Mouse (Mus musculus) midbrain, embryonic 13.5 days (tissue): ENCODE results near the gene Lrp6. TPM values are rescaled to one million over a fixed set of nuclear protein-coding genes. Genes with fewer than 3 reads are reported as not detected.

Experiments used
- ATAC-seq: fragments of 200-750 bp; cut with Nextera tagmentation; 2 replicates; pipeline ENCODE4 v1.8.0; 2017; ENCODE audit warnings: mild to moderate bottlenecking, moderate TSS enrichment, moderate library complexity
- H3K27ac ChIP-seq: fragments of 300-500 bp; sonication (generic); 2 replicates; pipeline ENCODE4 v1.5.1; 2015; ENCODE audit warnings: inconsistent platforms, mild to moderate bottlenecking, moderate library complexity
- H3K27me3 ChIP-seq: fragments of 300-500 bp; sonication (generic); 2 replicates; pipeline ENCODE4 v1.6.1; 2015; ENCODE audit warnings: mild to moderate bottlenecking, inconsistent platforms
- H3K36me3 ChIP-seq: fragments of 300-500 bp; sonication (generic); 2 replicates; pipeline ENCODE4 v1.6.1; 2015; ENCODE audit warnings: mild to moderate bottlenecking, inconsistent platforms
- H3K4me1 ChIP-seq: fragments of 300-500 bp; sonication (generic); replicated peaks from 2 replicates; pipeline ENCODE4 v1.6.1; 2015; ENCODE audit warnings: inconsistent platforms
- H3K4me2 ChIP-seq: fragments of 300-500 bp; sonication (generic); replicated peaks from 2 replicates; pipeline ENCODE4 v1.6.1; 2015; ENCODE audit warnings: moderate library complexity, mild to moderate bottlenecking, inconsistent platforms
- H3K4me3 ChIP-seq: fragments of 300-500 bp; sonication (generic); replicated peaks from 2 replicates; pipeline ENCODE4 v1.5.1; 2015; ENCODE audit warnings: mild to moderate bottlenecking, inconsistent platforms
- H3K9ac ChIP-seq: fragments of 300-500 bp; sonication (generic); replicated peaks from 2 replicates; pipeline ENCODE4 v1.6.1; 2015; ENCODE audit warnings: mild to moderate bottlenecking, inconsistent platforms
- H3K9me3 ChIP-seq: fragments of 300-500 bp; sonication (generic); 2 replicates; pipeline ENCODE4 v1.6.1; 2016; ENCODE audit warnings: mild to moderate bottlenecking, inconsistent platforms
- WGBS: fragments of 180-500 bp; shearing (Covaris S2); methylation state at CpG from one replicate; pipeline ENCODE4 v1.1.7; 2015; 5-methylcytosine and 5-hydroxymethylcytosine counted together
- polyA plus RNA-seq: library from polyadenylated mRNA; unstranded; fragments of >200 nt; fragmentation: Nextera tagmentation; extraction: Ambion mirVana; gene quantifications from 2 replicates; pipeline ENCODE4 v1.2.1, GENCODE M21; 2015

Gene Lrp6
- polyA plus RNA-seq, 1 experiment from 2014 or later = 24.3 TPM

- H3K27me3 ChIP-seq = no peaks in the 10 kb centered on the region
- WGBS = 83% methylated on average over 14 of the region's 14 CpGs
- no peak overlapping the region for H3K4me3 ChIP-seq
- H3K4me1 ChIP-seq = no peaks in the 10 kb centered on the region
- peaks cover 43% of the 10 kb centered on the region for H3K36me3 ChIP-seq
- H3K4me2 ChIP-seq = no peak overlapping the region
- ATAC-seq = no peak
- H3K27ac ChIP-seq = no peak overlapping the region
- H3K9ac ChIP-seq = no peak overlapping the region
- H3K9me3 ChIP-seq = no peaks in the 10 kb centered on the region
Measured at GRCm38 (mm10) chr6:134470857-134471256, 95.9 kb downstream of the Lrp6 start.

- H3K36me3 ChIP-seq = peaks cover 46% of the 10 kb centered on the region
- ATAC-seq = no peak
- 98% methylated on average over 2 of the region's 2 CpGs for WGBS
- no peak overlapping the region for H3K9ac ChIP-seq
- no peaks in the 10 kb centered on the region for H3K4me1 ChIP-seq
- no peaks in the 10 kb centered on the region for H3K9me3 ChIP-seq
- H3K27ac ChIP-seq = no peak overlapping the region
- no peak overlapping the region for H3K4me3 ChIP-seq
- no peaks in the 10 kb centered on the region for H3K27me3 ChIP-seq
- H3K4me2 ChIP-seq = no peak overlapping the region
Measured at GRCm38 (mm10) chr6:134469297-134469696, 97.5 kb downstream of the Lrp6 start.

GRCm38 (mm10) chr6:134466671-134467229, 100.0 kb downstream of the Lrp6 start:
- Histone ChIP-seq H3K9me3 (no peaks in the 10 kb centered on the region), H3K36me3 (peaks cover 63% of the 10 kb centered on the region), H3K4me3 (no peak overlapping the region), H3K4me1 (no peaks in the 10 kb centered on the region), H3K27me3 (no peaks in the 10 kb centered on the region), H3K27ac (no peak overlapping the region), H3K9ac (no peak overlapping the region), H3K4me2 (no peak overlapping the region)
- WGBS = 95% methylated on average over 10 of the region's 10 CpGs
- ATAC-seq = no peak

GRCm38 (mm10) chr6:134461175-134461574, 105.6 kb downstream of the Lrp6 start:
- Histone ChIP-seq H3K27me3 (no peaks in the 10 kb centered on the region), H3K36me3 (peaks cover 70% of the 10 kb centered on the region), H3K4me1 (no peaks in the 10 kb centered on the region), H3K27ac (no peak overlapping the region), H3K4me2 (no peak overlapping the region), H3K9ac (no peak overlapping the region), H3K9me3 (no peaks in the 10 kb centered on the region), H3K4me3 (no peak overlapping the region)
- ATAC-seq = no peak
- WGBS = 94% methylated on average over 6 of the region's 6 CpGs

GRCm38 (mm10) chr6:134458376-134458775, 108.4 kb downstream of the Lrp6 start:
- H3K4me1 ChIP-seq = no peaks in the 10 kb centered on the region
- no peak overlapping the region for H3K4me3 ChIP-seq
- peaks cover 82% of the 10 kb centered on the region for H3K36me3 ChIP-seq
- no peak for ATAC-seq
- no peaks in the 10 kb centered on the region for H3K9me3 ChIP-seq
- H3K4me2 ChIP-seq = no peak overlapping the region
- H3K27me3 ChIP-seq = no peaks in the 10 kb centered on the region
- no peak overlapping the region for H3K9ac ChIP-seq
- H3K27ac ChIP-seq = no peak overlapping the region
- 94% methylated on average over 1 of the region's 1 CpGs for WGBS

GRCm38 (mm10) chr6:134454093-134454492, 112.7 kb downstream of the Lrp6 start:
- Histone ChIP-seq H3K36me3 (peaks cover 86% of the 10 kb centered on the region), H3K4me3 (no peak overlapping the region)
- 83% methylated on average over 1 of the region's 1 CpGs for WGBS

GRCm38 (mm10) chr6:134450661-134451119, 116.1 kb downstream of the Lrp6 start:
- Histone ChIP-seq H3K4me2 (no peak overlapping the region), H3K4me3 (no peak overlapping the region), H3K9ac (no peak overlapping the region), H3K27me3 (no peaks in the 10 kb centered on the region), H3K9me3 (no peaks in the 10 kb centered on the region), H3K27ac (no peak overlapping the region), H3K36me3 (peaks cover 65% of the 10 kb centered on the region), H3K4me1 (no peaks in the 10 kb centered on the region; the same call in 1 of the 2 replicates)
- WGBS = 73% methylated on average over 14 of the region's 14 CpGs
- peak; percentile 76 for ATAC-seq

More at GRCm38 (mm10) chr6:134454093-134454492, 112.7 kb downstream of the Lrp6 start:
- H3K4me1 ChIP-seq = no peaks in the 10 kb centered on the region; the same call in 1 of the 2 replicates
- no peaks in the 10 kb centered on the region for H3K27me3 ChIP-seq
- no peaks in the 10 kb centered on the region for H3K9me3 ChIP-seq
- H3K4me2 ChIP-seq = no peak overlapping the region
- no peak overlapping the region for H3K27ac ChIP-seq
- no peak overlapping the region for H3K9ac ChIP-seq
- no peak for ATAC-seq

- ATAC-seq = no peak
- Histone ChIP-seq H3K36me3 (peaks cover 63% of the 10 kb centered on the region), H3K27ac (no peak overlapping the region)
Measured at GRCm38 (mm10) chr6:134449958-134450357, 116.8 kb downstream of the Lrp6 start.

GRCm38 (mm10) chr6:134448451-134448850, 118.3 kb downstream of the Lrp6 start:
- no peak overlapping the region for H3K9ac ChIP-seq
- no peaks in the 10 kb centered on the region for H3K27me3 ChIP-seq
- H3K4me1 ChIP-seq = no peaks in the 10 kb centered on the region; the same call in 1 of the 2 replicates
- WGBS = 89% methylated on average over 12 of the region's 12 CpGs
- no peak overlapping the region for H3K4me3 ChIP-seq
- H3K4me2 ChIP-seq = no peak overlapping the region
- H3K36me3 ChIP-seq = peaks cover 51% of the 10 kb centered on the region
- H3K27ac ChIP-seq = no peak overlapping the region
- no peaks in the 10 kb centered on the region for H3K9me3 ChIP-seq
- ATAC-seq = no peak

More at GRCm38 (mm10) chr6:134449958-134450357, 116.8 kb downstream of the Lrp6 start:
- Histone ChIP-seq H3K4me2 (no peak overlapping the region), H3K4me3 (no peak overlapping the region), H3K9ac (no peak overlapping the region), H3K9me3 (no peaks in the 10 kb centered on the region), H3K27me3 (no peaks in the 10 kb centered on the region), H3K4me1 (no peaks in the 10 kb centered on the region; the same call in 1 of the 2 replicates)
- WGBS = 61% methylated on average over 11 of the region's 11 CpGs

GRCm38 (mm10) chr6:134443925-134444324, 122.8 kb downstream of the Lrp6 start:
- 81% methylated on average over 5 of the region's 5 CpGs for WGBS
- Histone ChIP-seq H3K27me3 (no peaks in the 10 kb centered on the region), H3K9ac (no peak overlapping the region), H3K4me3 (no peak overlapping the region), H3K4me2 (no peak overlapping the region), H3K27ac (no peak overlapping the region), H3K4me1 (peaks cover 12% of the 10 kb centered on the region), H3K9me3 (no peaks in the 10 kb centered on the region), H3K36me3 (peaks cover 13% of the 10 kb centered on the region)
- no peak for ATAC-seq

- no peak overlapping the region for H3K4me3 ChIP-seq
- peaks cover 13% of the 10 kb centered on the region for H3K36me3 ChIP-seq
- H3K4me1 ChIP-seq = peaks cover 12% of the 10 kb centered on the region
- no peak overlapping the region for H3K27ac ChIP-seq
- 86% methylated on average over 9 of the region's 9 CpGs for WGBS
- no peaks in the 10 kb centered on the region for H3K27me3 ChIP-seq
- no peaks in the 10 kb centered on the region for H3K9me3 ChIP-seq
- H3K4me2 ChIP-seq = no peak overlapping the region
- H3K9ac ChIP-seq = no peak overlapping the region
- no peak for ATAC-seq
Measured at GRCm38 (mm10) chr6:134443198-134443904, 123.4 kb downstream of the Lrp6 start.

- 92% methylated on average over 5 of the region's 5 CpGs for WGBS
Measured at GRCm38 (mm10) chr6:134442219-134442618, 124.5 kb downstream of the Lrp6 start.

More at GRCm38 (mm10) chr6:134442219-134442618, 124.5 kb downstream of the Lrp6 start:
- Histone ChIP-seq H3K4me1 (peaks cover 12% of the 10 kb centered on the region), H3K9me3 (no peaks in the 10 kb centered on the region), H3K36me3 (peaks cover 13% of the 10 kb centered on the region), H3K9ac (no peak overlapping the region), H3K27me3 (no peaks in the 10 kb centered on the region), H3K27ac (no peak overlapping the region), H3K4me3 (no peak overlapping the region), H3K4me2 (no peak overlapping the region)
- ATAC-seq = no peak
